Mouse (Mus musculus) thymus, postnatal 36 days (tissue): ENCODE data around the gene Wfdc16.
"Not testable (repeated sequence)": the region's sequence is repeated elsewhere in the genome, so short reads cannot be mapped to it uniquely, and the experiment has no call there.

Experiments
- DNase-seq, 2 experiments: peaks; one replicate each; pipeline ENCODE4 v3.0.0; 2022; ENCODE audit warnings: mixed read lengths in 2 of 2

The Wfdc16 gene

DNA sequence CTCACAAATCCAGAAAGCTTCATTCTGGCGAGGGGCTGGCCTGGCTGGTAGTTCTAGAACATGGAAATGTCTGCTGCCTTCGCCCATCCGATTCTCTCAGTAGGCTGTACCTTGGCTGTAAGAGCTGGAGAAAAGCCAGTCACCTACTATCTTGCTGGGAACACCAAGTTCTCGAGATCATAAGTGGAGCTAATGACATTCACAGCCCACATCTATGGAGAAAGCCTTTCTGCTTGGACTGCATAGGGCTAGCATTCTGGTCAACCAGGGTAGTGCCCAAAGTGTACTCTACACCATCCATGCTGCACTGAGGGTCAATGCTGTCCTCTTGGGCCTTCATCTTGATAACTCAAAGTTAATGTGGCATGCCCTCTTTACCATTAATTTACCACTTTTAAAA is 45.1 kb downstream of the Wfdc16 start, which contains the start of gene Eppin:
Gene Eppin (minus strand): TSS at position 101 of the 400 bp plus-strand sequence.
- no peak for DNase-seq

DNA sequence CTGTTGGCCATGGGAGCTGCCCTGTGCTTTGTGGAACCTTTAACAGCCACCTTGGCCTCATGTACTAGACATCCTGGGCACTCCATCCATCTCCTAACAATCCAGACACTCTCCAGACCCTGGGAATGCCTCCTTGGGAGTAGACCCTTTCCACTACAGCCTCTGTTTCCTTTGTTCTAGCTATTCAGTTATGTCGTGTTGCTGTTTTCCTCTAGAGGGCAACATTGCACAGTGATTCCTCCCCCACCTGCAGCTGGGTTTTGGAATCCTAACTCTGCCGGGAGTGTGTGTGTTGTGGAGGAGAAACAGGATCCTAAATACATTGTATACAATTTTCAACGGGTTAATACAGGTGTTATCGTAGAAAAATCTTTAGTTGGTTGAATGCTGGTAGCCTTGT is 46.6 kb downstream of the Wfdc16 start:
- no peak for DNase-seq

DNA sequence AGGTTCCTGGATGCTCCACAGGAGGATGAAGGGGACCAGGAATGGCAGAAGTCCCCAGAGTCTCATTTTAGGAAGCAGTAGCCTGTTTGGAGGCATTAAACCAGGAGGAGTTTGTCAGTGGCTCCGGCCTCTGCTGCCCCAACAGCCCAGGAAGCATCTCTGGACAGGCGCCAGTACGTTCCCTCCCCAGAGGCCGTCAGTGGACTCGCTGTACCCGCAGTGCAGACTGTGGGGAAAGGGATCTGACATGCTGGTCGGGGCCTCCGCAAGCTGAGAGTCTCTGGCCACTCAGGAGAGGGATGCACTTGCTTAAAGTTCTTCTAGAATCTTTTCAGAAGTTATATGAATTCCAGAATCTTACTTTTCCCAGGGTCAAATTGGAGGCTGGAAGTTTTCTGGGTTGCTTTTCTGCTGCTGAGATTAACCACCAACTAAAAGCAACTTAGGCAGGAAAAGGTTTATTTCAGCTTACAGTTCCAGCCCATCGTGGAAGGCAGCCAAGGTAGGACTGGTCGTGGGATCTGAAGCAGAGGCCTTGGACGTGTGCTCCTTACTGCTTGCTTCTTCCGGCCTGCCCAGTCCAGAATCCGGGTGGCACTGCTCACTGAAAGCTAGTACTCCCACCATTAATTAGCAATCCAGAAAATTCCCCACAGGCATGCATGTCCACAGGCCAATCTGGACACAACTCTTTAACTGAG is 53.4 kb downstream of the Wfdc16 start, which contains the start of gene Wfdc6a:
Gene Wfdc6a (minus strand): TSS at position 423 of the 701 bp plus-strand sequence.
- DNase-seq = not testable (repeated sequence)
